Mouse (Mus musculus) olfactory bulb, adult 2 months (tissue): Measurements from ENCODE around the gene Lhfpl5. TPM values are rescaled to one million over a fixed set of nuclear protein-coding genes. Genes with fewer than 3 reads are reported as not detected.

Experiments
- H3K27ac ChIP-seq: fragments of 200-500 bp; 2 replicates; pipeline ENCODE4 v1.5.1; 2012; ENCODE audit warnings: low read depth, low read length; ENCODE audit not compliant: insufficient read depth
- H3K4me1 ChIP-seq: fragments of 200-500 bp; 2 replicates; pipeline ENCODE4 v1.6.1; 2012; ENCODE audit warnings: low read length; ENCODE audit not compliant: control insufficient read depth, insufficient read depth
- H3K4me3 ChIP-seq: fragments of 200-500 bp; 2 replicates; pipeline ENCODE4 v1.5.1; 2012; ENCODE audit warnings: mild to moderate bottlenecking, low read depth, low read length, moderate library complexity; ENCODE audit not compliant: insufficient read depth
- CTCF ChIP-seq: fragments of 200-500 bp; IDR thresholded peaks from 2 replicates; pipeline ENCODE4 v1.5.1; 2012; ENCODE audit warnings: low read depth, mild to moderate bottlenecking, low read length, moderate library complexity; ENCODE audit not compliant: insufficient read depth
- POLR2A ChIP-seq: fragments of 200-500 bp; IDR thresholded peaks from 2 replicates; pipeline ENCODE4 v1.6.1; 2012; ENCODE audit warnings: mild to moderate bottlenecking, low read depth, low read length, moderate library complexity; ENCODE audit not compliant: insufficient read depth
- WGBS: fragments of 180-500 bp; shearing (Covaris S2); methylation state at CpG from one replicate; pipeline ENCODE4 v1.1.7; 2018; 5-methylcytosine and 5-hydroxymethylcytosine counted together
- polyA plus RNA-seq: library from polyadenylated mRNA; stranded (reverse); fragments of >200 nt; gene quantifications from 2 replicates; pipeline ENCODE4 v1.2.4, GENCODE M21; 2012; ENCODE audit warnings: low replicate concordance; ENCODE audit not compliant: missing spikeins, insufficient read depth, insufficient read length

The Lhfpl5 gene
- polyA plus RNA-seq, 1 experiment, result not detected

DNA sequence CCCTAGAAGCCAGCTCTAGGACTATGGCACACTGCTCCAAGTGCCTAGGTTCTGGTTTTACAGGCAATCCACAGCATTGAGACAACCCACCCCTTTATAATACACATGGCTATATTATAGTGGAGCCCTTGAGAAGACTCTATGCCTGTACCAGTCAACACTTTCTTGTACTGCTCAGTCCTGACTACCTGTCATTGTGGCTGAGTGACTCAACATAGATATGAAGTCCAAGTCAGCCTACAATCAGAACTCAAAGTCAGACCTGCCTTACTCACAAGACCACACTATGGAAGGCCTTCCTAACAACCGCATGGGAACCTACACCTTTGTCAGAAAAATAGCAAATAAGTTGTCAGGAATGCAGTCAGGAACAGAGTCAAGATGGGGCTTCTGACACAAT, 43.3 kb downstream of the Lhfpl5 start:
- WGBS, result 98% methylated on average over 1 of the region's 1 CpGs
- no peak overlapping the region for H3K27ac ChIP-seq
- no peak for TF ChIP-seq POLR2A
- H3K4me1 ChIP-seq, result peaks cover 16% of the 10 kb centered on the region
- H3K4me3 ChIP-seq, result no peak overlapping the region

DNA sequence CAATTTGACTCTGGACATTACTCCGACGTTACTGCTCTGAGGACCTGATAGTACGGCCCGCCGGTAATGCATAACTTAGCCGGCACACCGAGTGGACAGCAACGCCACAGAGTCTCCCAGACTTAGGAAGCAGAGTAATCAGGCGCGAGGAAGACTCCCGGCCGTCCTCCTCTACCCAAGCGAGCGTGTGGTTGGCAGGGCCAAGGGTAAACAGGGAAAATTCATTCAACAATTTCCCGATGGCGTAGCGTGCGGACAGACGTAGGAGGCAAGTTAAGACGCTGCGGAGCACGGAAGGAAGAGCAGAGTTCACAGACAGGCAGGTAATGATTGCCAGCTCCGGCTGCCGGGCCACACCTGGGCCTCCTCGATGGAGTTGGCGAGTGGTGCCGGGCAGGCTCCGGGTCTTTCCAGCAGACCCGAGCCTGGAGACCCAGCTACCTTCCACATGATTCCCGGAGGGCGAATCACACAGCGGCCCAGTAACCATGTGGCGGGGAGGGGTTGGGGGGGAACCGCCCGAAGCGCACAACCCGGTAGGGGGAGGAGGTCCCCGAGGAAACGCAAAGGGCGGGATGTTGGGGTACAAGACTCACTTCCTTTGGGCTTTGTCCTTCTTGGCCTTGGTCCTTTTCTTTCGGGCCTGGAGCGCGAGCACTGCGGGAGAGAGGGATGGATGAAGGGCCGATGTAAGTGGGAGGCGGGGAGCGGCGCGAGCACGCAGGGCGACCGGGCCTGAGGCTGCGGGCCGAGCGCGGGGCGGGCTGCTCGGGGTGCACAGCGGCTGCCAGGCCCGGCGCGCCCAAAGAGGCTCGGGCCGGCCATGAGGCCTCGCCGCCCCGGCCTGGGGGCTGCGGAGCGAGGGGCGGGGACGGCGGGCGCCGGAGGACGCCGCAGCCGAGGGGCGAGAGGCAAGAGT, 46.2 kb downstream of the Lhfpl5 start:
- peak overlapping the region; percentile 40 for H3K27ac ChIP-seq
- H3K4me1 ChIP-seq, result peaks cover 11% of the 10 kb centered on the region
- 0 out of 2 replicates have a peak, but pooled peaks have one; percentile 5 for TF ChIP-seq POLR2A
- no peak for TF ChIP-seq CTCF
- H3K4me3 ChIP-seq, result peak overlapping the region; percentile 62
- WGBS, result under 1% methylated on average over 74 of the region's 78 CpGs

GRCm38 (mm10) chr17:28622300-28622759, 46.9 kb downstream of the Lhfpl5 start, which contains the start of gene Srpk1:
Gene Srpk1, minus strand, starts transcription at chr17:28622709.
- Histone ChIP-seq H3K4me1 (peaks cover 11% of the 10 kb centered on the region), H3K27ac (peak within 1 kb of the TSS; percentile 40), H3K4me3 (peak within 1 kb of the TSS; percentile 62)
- under 1% methylated on average over 53 of the region's 53 CpGs for WGBS
- TF ChIP-seq POLR2A (peak; percentile 60), CTCF (no peak)

DNA sequence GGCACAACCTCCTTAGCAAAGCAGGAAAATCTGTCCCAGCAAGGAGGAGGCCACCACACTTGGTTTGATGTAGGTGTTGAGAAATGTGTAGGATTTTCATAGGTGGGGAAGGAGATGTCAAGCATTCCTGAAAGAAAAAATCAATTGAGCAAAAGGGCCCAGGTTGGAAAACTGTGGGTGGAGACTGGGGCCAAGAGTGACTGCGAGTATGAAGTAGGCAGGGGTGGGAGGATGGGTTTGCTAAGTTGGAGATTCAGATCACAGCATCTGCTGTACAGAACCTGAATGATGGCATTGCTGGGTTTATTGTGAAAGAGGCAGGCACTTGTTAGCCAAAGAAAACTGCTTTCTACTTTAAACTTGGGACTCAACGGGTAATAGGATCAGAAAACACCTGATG, 49.4 kb downstream of the Lhfpl5 start:
- Histone ChIP-seq H3K4me3 (no peak overlapping the region), H3K27ac (no peak overlapping the region), H3K4me1 (peaks cover 18% of the 10 kb centered on the region)
- no peak for TF ChIP-seq CTCF
- no peak for TF ChIP-seq POLR2A
- WGBS, result 79% methylated on average over 2 of the region's 2 CpGs

- no peak overlapping the region for H3K27ac ChIP-seq
- H3K4me1 ChIP-seq, result peaks cover 18% of the 10 kb centered on the region
- 89% methylated on average over 15 of the region's 15 CpGs for WGBS
These were observed 49.9 kb downstream of the Lhfpl5 start for GRCm38 (mm10) chr17:28625327-28625726.

DNA sequence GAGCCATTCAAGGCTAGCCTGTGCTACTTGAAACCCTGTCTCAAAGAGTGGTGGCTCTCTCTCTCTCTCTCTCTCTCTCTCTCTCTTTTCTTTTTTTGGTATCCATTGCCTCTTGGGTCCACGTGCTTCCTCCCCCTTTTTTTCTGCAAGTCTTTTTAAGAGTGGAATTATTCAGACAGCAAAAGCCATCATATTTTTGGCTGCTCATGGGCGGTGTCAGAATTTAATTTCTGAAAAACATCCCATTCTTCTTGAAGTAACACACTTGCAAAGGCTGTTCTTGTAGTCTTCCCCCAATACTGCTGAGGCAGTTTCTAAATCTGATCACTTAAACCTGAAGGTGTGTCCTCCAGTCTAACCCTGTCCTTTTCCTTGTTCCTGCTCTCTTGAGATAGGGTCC, 51.5 kb downstream of the Lhfpl5 start:
- 84% methylated on average over 2 of the region's 2 CpGs for WGBS
- TF ChIP-seq POLR2A (no peak), CTCF (no peak)
- H3K27ac ChIP-seq, result no peak overlapping the region
- H3K4me1 ChIP-seq, result peaks cover 9% of the 10 kb centered on the region; the same call in 1 of the 2 replicates
- no peak overlapping the region for H3K4me3 ChIP-seq

More at GRCm38 (mm10) chr17:28625327-28625726, 49.9 kb downstream of the Lhfpl5 start:
- H3K4me3 ChIP-seq, result no peak overlapping the region
- TF ChIP-seq CTCF, result no peak
- TF ChIP-seq POLR2A, result no peak

- Histone ChIP-seq H3K4me3 (no peak overlapping the region), H3K27ac (no peak overlapping the region), H3K4me1 (peaks cover 9% of the 10 kb centered on the region; the same call in 1 of the 2 replicates)
- WGBS, result 46% methylated on average over 10 of the region's 10 CpGs
- TF ChIP-seq CTCF, result no peak
- no peak for TF ChIP-seq POLR2A
These were observed 53.0 kb downstream of the Lhfpl5 start for GRCm38 (mm10) chr17:28628248-28629124.

- Histone ChIP-seq H3K4me1 (peaks cover 9% of the 10 kb centered on the region; the same call in 1 of the 2 replicates), H3K27ac (no peak overlapping the region), H3K4me3 (no peak overlapping the region)
- TF ChIP-seq POLR2A, result no peak
- no peak for TF ChIP-seq CTCF
- 54% methylated on average over 3 of the region's 3 CpGs for WGBS
These were observed 53.7 kb downstream of the Lhfpl5 start for GRCm38 (mm10) chr17:28629125-28629524.

Other genes with a start within 250 kb of the Lhfpl5 start
- gene Rpl10a, start 247.2 kb upstream of the Lhfpl5 start, polyA plus RNA-seq, result 1,471 TPM in 1 of 2 replicates, not detected in the other
- not detected in 2 replicates for gene Tead3, start 224.8 kb upstream of the Lhfpl5 start, polyA plus RNA-seq
- not detected in 2 replicates for gene Tulp1, start 210.4 kb upstream of the Lhfpl5 start, polyA plus RNA-seq
- 185 TPM in 1 of 2 replicates, not detected in the other for gene Fkbp5, start 58.1 kb upstream of the Lhfpl5 start, polyA plus RNA-seq
- gene Armc12, start 44.8 kb upstream of the Lhfpl5 start, polyA plus RNA-seq, result not detected in 2 replicates
- gene Clpsl2, start 26.2 kb upstream of the Lhfpl5 start, polyA plus RNA-seq, result not detected in 2 replicates
- not detected in 2 replicates for gene Clps, start 14.9 kb upstream of the Lhfpl5 start, polyA plus RNA-seq
- gene Srpk1, start 47.1 kb downstream of the Lhfpl5 start, polyA plus RNA-seq, result 455 TPM in 1 of 2 replicates, not detected in the other
- not detected in 2 replicates for gene Slc26a8, start 114.6 kb downstream of the Lhfpl5 start, polyA plus RNA-seq
- gene Mapk14, start 115.7 kb downstream of the Lhfpl5 start, polyA plus RNA-seq, result not detected in 2 replicates
- not detected in 2 replicates for gene AC170998.1, start 150.4 kb downstream of the Lhfpl5 start, polyA plus RNA-seq
- not detected in 2 replicates for gene Mapk13, start 193.7 kb downstream of the Lhfpl5 start, polyA plus RNA-seq
- gene Brpf3, start 225.4 kb downstream of the Lhfpl5 start, polyA plus RNA-seq, result not detected in 2 replicates